Mouse (Mus musculus) ES-Bruce4 (cell line): Measurements from ENCODE around the gene Synj1. TPM values are rescaled to one million over a fixed set of nuclear protein-coding genes. Genes with fewer than 3 reads are reported as not detected.

ENCODE experiments used
- H3K27ac ChIP-seq: 2 replicates; pipeline ENCODE4 v1.5.1; 2012; ENCODE audit warnings: low read length, inconsistent platforms; ENCODE audit not compliant: insufficient read depth
- H3K27me3 ChIP-seq: 2 replicates; pipeline ENCODE4 v1.6.1; 2012; ENCODE audit warnings: mild to moderate bottlenecking, low read length, inconsistent platforms; ENCODE audit not compliant: control insufficient read depth, poor library complexity, insufficient read depth, severe bottlenecking
- H3K36me3 ChIP-seq: 2 replicates; pipeline ENCODE4 v1.6.1; 2012; ENCODE audit warnings: inconsistent platforms, mild to moderate bottlenecking, low read length, moderate library complexity; ENCODE audit not compliant: control insufficient read depth, poor library complexity, insufficient read depth, severe bottlenecking
- H3K4me1 ChIP-seq: one replicate; pipeline ENCODE4 v1.8.1; 2011; ENCODE audit warnings: low read length; ENCODE audit not compliant: control insufficient read depth, insufficient read depth
- H3K4me3 ChIP-seq: 2 replicates; pipeline ENCODE4 v1.5.1; 2011; ENCODE audit warnings: low read depth, mild to moderate bottlenecking, low read length
- H3K9ac ChIP-seq: 2 replicates; pipeline ENCODE4 v1.6.1; 2012; ENCODE audit warnings: low read depth, mild to moderate bottlenecking, inconsistent platforms; ENCODE audit not compliant: poor library complexity, severe bottlenecking
- H3K9me3 ChIP-seq: replicated peaks from 2 replicates; pipeline ENCODE4 v1.6.1; 2012; ENCODE audit warnings: mild to moderate bottlenecking, low read length, inconsistent platforms; ENCODE audit not compliant: control insufficient read depth, poor library complexity, insufficient read depth, severe bottlenecking
- CTCF ChIP-seq: IDR thresholded peaks from one replicate; pipeline ENCODE4 v1.8.1; 2011; ENCODE audit warnings: low read depth, low read length
- EP300 ChIP-seq: IDR thresholded peaks from 2 replicates; pipeline ENCODE4 v1.6.1; 2011; ENCODE audit warnings: low read depth, low read length; ENCODE audit not compliant: insufficient read depth
- POLR2A ChIP-seq: IDR thresholded peaks from one replicate; pipeline ENCODE4 v1.8.1; 2011; ENCODE audit warnings: low read length; ENCODE audit not compliant: insufficient read depth
- polyA plus RNA-seq: library from polyadenylated mRNA; stranded (reverse); fragments of >200 nt; gene quantifications from 2 replicates; pipeline ENCODE4 v1.2.4, GENCODE M21; 2011; ENCODE audit warnings: low read depth; ENCODE audit not compliant: missing spikeins, insufficient read depth, insufficient read length

The Synj1 gene
- polyA plus RNA-seq, 1 experiment, result 27.5 TPM

DNA sequence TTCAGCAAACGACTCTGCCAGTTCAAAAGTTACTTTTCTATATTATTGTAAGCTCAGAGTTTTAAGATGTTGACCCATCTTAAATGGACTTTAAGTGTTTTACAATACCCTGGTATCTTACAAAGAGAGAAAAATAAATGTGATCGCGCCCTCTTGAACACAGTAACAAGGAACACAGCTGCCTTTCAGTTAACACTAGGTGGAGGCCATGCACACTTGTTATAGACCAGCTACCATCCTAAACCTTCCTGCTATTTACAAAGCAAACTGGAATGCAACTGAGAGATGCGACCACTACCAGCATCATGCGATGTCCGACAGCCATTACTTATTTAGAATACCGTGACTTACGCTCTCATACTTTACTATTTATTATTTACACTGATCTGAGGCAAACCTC is 21.9 kb downstream of the Synj1 start:
- no peaks in the 10 kb centered on the region for H3K4me1 ChIP-seq
- H3K27me3 ChIP-seq, result no peaks in the 10 kb centered on the region
- TF ChIP-seq CTCF (no peak), POLR2A (no peak), EP300 (no peak)
- no peak overlapping the region for H3K4me3 ChIP-seq
- no peaks in the 10 kb centered on the region for H3K9me3 ChIP-seq
- H3K27ac ChIP-seq, result no peak overlapping the region
- H3K36me3 ChIP-seq, result peaks cover 2% of the 10 kb centered on the region; the same call in 1 of the 2 replicates
- no peak overlapping the region for H3K9ac ChIP-seq

DNA sequence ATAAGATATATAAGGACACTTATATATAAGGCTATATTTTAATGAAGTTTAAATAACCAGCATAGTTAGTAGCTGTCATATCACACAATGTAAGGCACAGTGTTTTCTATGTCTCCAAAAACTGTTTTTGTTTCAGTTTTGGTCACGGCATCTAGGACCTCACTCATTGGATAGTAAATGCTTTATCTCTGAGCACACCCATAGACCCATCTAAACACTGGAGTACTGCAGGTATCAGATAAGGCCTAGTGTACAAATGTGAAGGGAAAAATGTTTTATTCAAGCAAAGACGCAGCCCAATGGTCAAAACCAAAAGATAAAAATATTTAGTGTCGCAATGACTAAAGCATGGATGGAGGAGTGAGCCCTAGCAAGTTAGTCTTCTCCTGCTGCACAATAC is 22.4 kb downstream of the Synj1 start:
- Histone ChIP-seq H3K9me3 (no peaks in the 10 kb centered on the region), H3K27me3 (no peaks in the 10 kb centered on the region), H3K27ac (no peak overlapping the region), H3K36me3 (peaks cover 2% of the 10 kb centered on the region; the same call in 1 of the 2 replicates), H3K9ac (no peak overlapping the region), H3K4me1 (no peaks in the 10 kb centered on the region), H3K4me3 (no peak overlapping the region)
- TF ChIP-seq CTCF (no peak), EP300 (no peak), POLR2A (no peak)

DNA sequence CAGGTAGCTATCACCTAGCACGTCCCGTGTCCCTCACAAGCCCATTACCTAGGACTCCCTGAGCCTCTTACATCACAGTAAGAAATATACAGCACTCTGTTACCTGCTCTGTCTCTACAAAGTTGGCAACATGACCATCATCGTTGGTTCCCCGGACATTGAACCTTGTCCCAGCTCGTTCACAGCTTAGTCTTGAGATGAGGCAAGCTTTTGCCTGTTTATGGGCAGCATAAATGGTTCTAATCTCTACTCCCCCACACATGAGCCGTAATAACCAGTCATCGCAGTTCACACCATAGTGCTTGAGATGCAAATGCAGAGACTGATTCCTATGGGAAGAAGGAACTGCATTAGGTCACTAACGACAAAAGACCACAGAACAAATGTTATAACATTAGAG is 23.1 kb downstream of the Synj1 start:
- Histone ChIP-seq H3K9ac (no peak overlapping the region), H3K4me3 (no peak overlapping the region), H3K27me3 (no peaks in the 10 kb centered on the region), H3K27ac (no peak overlapping the region), H3K9me3 (no peaks in the 10 kb centered on the region), H3K36me3 (peaks cover 2% of the 10 kb centered on the region; the same call in 1 of the 2 replicates), H3K4me1 (no peaks in the 10 kb centered on the region)
- TF ChIP-seq EP300 (no peak), POLR2A (no peak), CTCF (no peak)

DNA sequence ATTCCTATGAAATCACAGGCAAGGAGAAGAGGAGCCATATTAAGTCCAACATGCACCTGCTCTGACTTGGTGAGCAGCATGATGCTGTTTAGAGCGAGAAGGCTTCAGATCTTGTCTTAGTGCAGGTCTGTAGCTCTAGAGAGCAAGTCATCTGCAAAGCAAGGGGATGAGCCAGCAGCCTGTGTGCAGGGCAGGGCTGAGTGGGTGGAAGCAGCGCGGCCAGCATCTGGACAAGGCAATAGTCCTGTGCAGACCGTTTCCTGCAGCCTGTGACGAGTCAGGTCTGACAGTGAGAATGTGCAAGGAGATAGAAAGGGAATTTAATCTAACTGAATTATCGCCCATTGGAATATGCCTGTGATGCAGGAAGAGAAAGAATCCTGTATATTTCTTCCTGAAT is 40.1 kb downstream of the Synj1 start:
- peaks cover 2% of the 10 kb centered on the region; the same call in 1 of the 2 replicates for H3K36me3 ChIP-seq
- no peaks in the 10 kb centered on the region for H3K27me3 ChIP-seq
- TF ChIP-seq POLR2A, result no peak
- no peak for TF ChIP-seq EP300
- no peak for TF ChIP-seq CTCF
- H3K9ac ChIP-seq, result no peak overlapping the region
- H3K4me3 ChIP-seq, result no peak overlapping the region
- no peaks in the 10 kb centered on the region for H3K4me1 ChIP-seq
- H3K9me3 ChIP-seq, result no peaks in the 10 kb centered on the region
- no peak overlapping the region for H3K27ac ChIP-seq

DNA sequence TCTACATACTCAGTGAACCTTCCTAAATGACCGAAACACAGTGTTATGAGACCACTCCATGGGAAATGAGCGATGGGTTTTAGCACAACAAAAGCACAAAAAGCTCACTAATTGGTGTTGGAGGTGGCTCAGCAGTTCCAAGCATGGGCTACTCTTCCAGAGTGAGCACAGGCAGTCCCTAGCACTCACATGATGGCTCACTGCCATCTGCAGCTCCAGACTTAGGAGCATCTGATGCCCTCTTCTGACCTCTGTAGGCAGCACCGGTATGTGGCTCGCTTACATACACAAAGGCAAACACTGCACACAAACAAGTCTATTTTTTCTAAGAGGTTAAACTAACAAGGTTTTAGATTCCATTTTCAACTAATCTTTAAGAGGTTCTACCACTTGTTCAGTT is 44.9 kb downstream of the Synj1 start:
- H3K27ac ChIP-seq, result no peak overlapping the region
- peaks cover 4% of the 10 kb centered on the region; the same call in 1 of the 2 replicates for H3K36me3 ChIP-seq
- H3K9ac ChIP-seq, result no peak overlapping the region
- no peaks in the 10 kb centered on the region for H3K9me3 ChIP-seq
- TF ChIP-seq EP300 (no peak), POLR2A (no peak), CTCF (peak; percentile 1)
- no peaks in the 10 kb centered on the region for H3K4me1 ChIP-seq
- no peak overlapping the region for H3K4me3 ChIP-seq
- H3K27me3 ChIP-seq, result no peaks in the 10 kb centered on the region

DNA sequence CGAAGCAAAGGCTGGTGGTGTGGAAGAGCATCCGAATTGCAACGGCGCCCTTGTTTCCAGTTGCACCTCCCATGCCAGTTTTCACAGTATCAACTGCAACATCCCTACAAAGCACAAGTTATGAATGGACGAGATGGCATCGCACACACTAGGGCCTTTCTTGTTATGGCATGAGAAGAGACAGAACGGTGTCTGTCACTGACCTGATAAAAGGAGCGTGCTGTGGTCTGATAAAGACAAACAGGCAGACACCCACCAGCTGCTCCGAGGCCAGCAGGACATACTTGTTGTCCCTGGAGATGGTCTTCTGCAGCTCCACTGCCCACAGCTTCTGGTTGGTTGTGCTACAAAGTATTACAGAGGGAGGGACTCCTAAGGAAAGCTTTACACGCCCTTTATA is 46.8 kb downstream of the Synj1 start:
- Histone ChIP-seq H3K4me3 (no peak overlapping the region), H3K36me3 (peaks cover 4% of the 10 kb centered on the region; the same call in 1 of the 2 replicates), H3K9me3 (no peaks in the 10 kb centered on the region), H3K4me1 (no peaks in the 10 kb centered on the region), H3K27ac (no peak overlapping the region), H3K9ac (no peak overlapping the region), H3K27me3 (no peaks in the 10 kb centered on the region)
- TF ChIP-seq EP300, result no peak
- no peak for TF ChIP-seq POLR2A
